Mouse (Mus musculus): ENCODE measurements at regions not wholly inside any gene's neighbourhood (a gene's known extent, or its start where the extent isn't known, plus 50 kb on each side); places are given as distances from the start of the nearest gene placed in this dataset.
"Not testable (repeated sequence)": the region's sequence is repeated elsewhere in the genome, so short reads cannot be mapped to it uniquely, and the experiment has no call there.

DNA sequence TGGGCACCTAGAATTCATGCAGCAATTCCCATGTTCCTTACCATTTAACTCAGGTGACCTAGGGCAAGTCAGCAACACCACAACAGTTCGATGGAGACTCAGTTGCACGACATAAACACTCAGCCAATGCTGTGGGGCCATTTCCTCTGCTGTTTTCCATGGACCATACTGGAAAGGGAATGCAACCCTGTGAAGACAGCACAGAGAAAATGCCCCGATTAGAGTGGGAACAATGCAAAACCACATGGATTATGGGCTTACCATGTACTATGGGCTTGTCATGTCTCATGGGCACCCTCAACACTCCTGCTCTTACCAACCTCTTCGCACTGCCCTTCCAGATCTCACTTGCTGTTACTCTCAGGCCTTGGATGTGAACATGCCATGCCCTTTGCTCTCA lies 207.6 kb downstream of the Snurf start:
- DNase-seq = not testable (repeated sequence)

DNA sequence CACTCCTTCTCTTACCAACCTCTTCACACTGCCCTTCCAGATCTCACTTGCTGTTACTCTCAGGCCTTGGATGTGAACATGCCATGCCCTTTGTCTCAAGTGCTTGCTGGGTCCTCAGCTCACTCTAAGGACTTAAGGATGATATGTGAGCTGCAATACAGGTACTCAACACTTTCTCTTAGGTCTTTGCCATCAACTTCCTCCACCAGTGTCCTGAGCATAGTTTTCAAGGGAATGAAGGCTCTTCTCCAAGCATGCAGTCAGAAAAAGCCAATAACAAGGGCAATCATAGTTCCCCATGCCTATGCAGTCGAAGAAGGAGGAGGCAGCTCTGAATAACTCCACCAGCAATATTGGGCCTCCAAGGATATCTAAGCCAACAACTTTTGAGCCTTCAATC lies 235.1 kb downstream of the Snurf start:
- peak; percentile 8 for DNase-seq

DNA sequence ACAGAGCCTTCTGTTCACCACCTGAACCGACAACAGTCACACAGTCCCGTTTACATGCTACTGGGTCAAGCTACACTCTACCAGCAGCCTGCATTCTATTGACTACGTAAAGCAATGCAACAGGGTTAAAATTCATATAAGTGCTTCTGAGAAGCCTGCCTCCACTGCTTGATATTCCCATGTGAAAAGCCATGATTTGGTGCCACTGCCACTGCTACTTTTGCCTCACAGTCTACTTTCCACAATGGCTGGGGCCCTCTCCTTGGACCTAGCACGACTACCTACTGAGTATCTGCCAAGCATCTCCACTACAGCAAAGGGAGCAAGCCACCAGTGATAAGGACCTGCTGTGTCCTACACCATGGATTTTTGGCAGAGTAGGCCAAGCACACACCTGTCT lies 236.2 kb downstream of the Snurf start:
- peak; percentile 3 for DNase-seq

- peak; percentile 1 for DNase-seq
Observed at GRCm38 (mm10) chr7:59767325-59767724, 237.5 kb downstream of the Snurf start.
